Mouse (Mus musculus) limb, embryonic 11.5 days (tissue): ENCODE measurements around the gene Ddx56. TPM values are rescaled to one million over a fixed set of nuclear protein-coding genes. Genes with fewer than 3 reads are reported as not detected.

Experiments used
- ATAC-seq: fragments of 200-750 bp; cut with Nextera tagmentation; 2 replicates; pipeline ENCODE4 v1.8.0; 2017; ENCODE audit warnings: low read depth; ENCODE audit not compliant: insufficient number of reproducible peaks, low FRiP score, low TSS enrichment
- DNase-seq: peaks from one replicate; pipeline ENCODE4 v3.0.0-alpha.2; 2015; ENCODE audit warnings: low spot score
- H3K27ac ChIP-seq: fragments of 300-500 bp; sonication (generic); replicated peaks from 2 replicates; pipeline ENCODE4 v1.5.1; 2014; ENCODE audit warnings: low read depth, mild to moderate bottlenecking, low read length
- H3K27me3 ChIP-seq: fragments of 300-500 bp; sonication (generic); 2 replicates; pipeline ENCODE4 v1.6.1; 2014; ENCODE audit warnings: mild to moderate bottlenecking, low read length, mixed read lengths; ENCODE audit not compliant: control insufficient read depth, insufficient read depth
- H3K36me3 ChIP-seq: fragments of 300-500 bp; sonication (generic); 2 replicates; pipeline ENCODE4 v1.6.1; 2014; ENCODE audit warnings: mild to moderate bottlenecking, low read length, moderate library complexity, mixed read lengths; ENCODE audit not compliant: control insufficient read depth, insufficient read depth
- H3K4me1 ChIP-seq: fragments of 300-500 bp; sonication (generic); 2 replicates; pipeline ENCODE4 v1.6.1; 2014; ENCODE audit warnings: low read length, mixed read lengths; ENCODE audit not compliant: control insufficient read depth, insufficient read depth
- H3K4me2 ChIP-seq: fragments of 300-500 bp; sonication (generic); 2 replicates; pipeline ENCODE4 v1.6.1; 2014; ENCODE audit warnings: low read depth, mild to moderate bottlenecking, moderate library complexity; ENCODE audit not compliant: severe bottlenecking
- H3K4me3 ChIP-seq: fragments of 300-500 bp; sonication (generic); 2 replicates; pipeline ENCODE4 v1.5.1; 2014; ENCODE audit warnings: low read depth, low read length
- H3K9ac ChIP-seq: fragments of 300-500 bp; sonication (generic); 2 replicates; pipeline ENCODE4 v1.6.1; 2014; ENCODE audit warnings: mild to moderate bottlenecking, low read length
- H3K9me3 ChIP-seq: fragments of 300-500 bp; sonication (generic); 2 replicates; pipeline ENCODE4 v1.6.1; 2016; ENCODE audit warnings: low read length; ENCODE audit not compliant: control insufficient read depth
- WGBS: fragments of 180-500 bp; shearing (Covaris S2); extraction: QIAGEN DNeasy Blood & Tissue Kit; methylation state at CpG from one replicate; pipeline ENCODE4 v1.1.7; 2014; 5-methylcytosine and 5-hydroxymethylcytosine counted together
- polyA plus RNA-seq: library from polyadenylated mRNA; unstranded; fragments of >200 nt; fragmentation: Nextera tagmentation; extraction: Ambion mirVana; gene quantifications from 2 replicates; pipeline ENCODE4 v1.2.1, GENCODE M21; 2014

The Ddx56 gene
- polyA plus RNA-seq, 1 experiment from 2014 or later = 114 TPM

GRCm38 (mm10) chr11:6294632-6295031 is 27.1 kb upstream of the Ddx56 start:
- ATAC-seq = no peak
- no peak for DNase-seq
- Histone ChIP-seq H3K9me3 (no peaks in the 10 kb centered on the region), H3K4me1 (no peaks in the 10 kb centered on the region), H3K36me3 (peaks cover 9% of the 10 kb centered on the region; the same call in 1 of the 2 replicates), H3K9ac (no peak overlapping the region), H3K4me3 (no peak overlapping the region), H3K4me2 (no peak overlapping the region), H3K27ac (no peak overlapping the region), H3K27me3 (no peaks in the 10 kb centered on the region)
- WGBS = 92% methylated on average over 4 of the region's 4 CpGs

- no peaks in the 10 kb centered on the region for H3K27me3 ChIP-seq
- peaks cover 9% of the 10 kb centered on the region; the same call in 1 of the 2 replicates for H3K36me3 ChIP-seq
- H3K9ac ChIP-seq = no peak overlapping the region
- H3K4me2 ChIP-seq = no peak overlapping the region
- H3K9me3 ChIP-seq = no peaks in the 10 kb centered on the region
- no peak overlapping the region for H3K4me3 ChIP-seq
- WGBS = 95% methylated on average over 2 of the region's 2 CpGs
- ATAC-seq = no peak
- no peak for DNase-seq
- H3K27ac ChIP-seq = no peak overlapping the region
- H3K4me1 ChIP-seq = no peaks in the 10 kb centered on the region
Measured at GRCm38 (mm10) chr11:6293601-6294000, 26.0 kb upstream of the Ddx56 start.

- H3K36me3 ChIP-seq = peaks cover 5% of the 10 kb centered on the region; the same call in 1 of the 2 replicates
- no peaks in the 10 kb centered on the region for H3K4me1 ChIP-seq
- 97% methylated on average over 4 of the region's 4 CpGs for WGBS
- H3K4me3 ChIP-seq = no peak overlapping the region
- no peaks in the 10 kb centered on the region for H3K27me3 ChIP-seq
- no peaks in the 10 kb centered on the region for H3K9me3 ChIP-seq
- H3K9ac ChIP-seq = no peak overlapping the region
- H3K4me2 ChIP-seq = peak overlapping the region; percentile 59; the same call in 1 of the 2 replicates
- no peak for DNase-seq
- no peak overlapping the region for H3K27ac ChIP-seq
- ATAC-seq = no peak
Measured at GRCm38 (mm10) chr11:6292988-6293349, 25.4 kb upstream of the Ddx56 start.

GRCm38 (mm10) chr11:6292116-6292987 is 24.8 kb upstream of the Ddx56 start:
- Histone ChIP-seq H3K27ac (peak overlapping the region; percentile 9; the same call in 1 of the 2 replicates), H3K4me1 (no peaks in the 10 kb centered on the region), H3K9me3 (no peaks in the 10 kb centered on the region), H3K9ac (peak overlapping the region; percentile 49), H3K4me2 (peak overlapping the region; percentile 59), H3K36me3 (peaks cover 4% of the 10 kb centered on the region; the same call in 1 of the 2 replicates), H3K4me3 (peak overlapping the region; percentile 60), H3K27me3 (no peaks in the 10 kb centered on the region)
- peak; percentile 22 for ATAC-seq
- 19% methylated on average over 33 of the region's 33 CpGs for WGBS
- no peak for DNase-seq

- peak within 1 kb of the TSS; percentile 49 for H3K9ac ChIP-seq
- no peaks in the 10 kb centered on the region for H3K36me3 ChIP-seq
- peak within 1 kb of the TSS; percentile 9; the same call in 1 of the 2 replicates for H3K27ac ChIP-seq
- no peaks in the 10 kb centered on the region for H3K4me1 ChIP-seq
- ATAC-seq = peak; percentile 98
- H3K4me3 ChIP-seq = peak within 1 kb of the TSS; percentile 60
- peak within 1 kb of the TSS; percentile 59 for H3K4me2 ChIP-seq
- peak; percentile 98 for DNase-seq
- H3K9me3 ChIP-seq = no peaks in the 10 kb centered on the region
- H3K27me3 ChIP-seq = no peaks in the 10 kb centered on the region
- WGBS = under 1% methylated on average over 76 of the region's 77 CpGs
Measured at GRCm38 (mm10) chr11:6291401-6292115, 24.0 kb upstream of the Ddx56 start, which contains the start of gene Ogdh. Gene Ogdh (plus strand): TSS chr11:6291633.

GRCm38 (mm10) chr11:6290883-6291282 is 23.3 kb upstream of the Ddx56 start:
- 23% methylated on average over 3 of the region's 3 CpGs for WGBS
- Histone ChIP-seq H3K27ac (no peak overlapping the region), H3K4me1 (no peaks in the 10 kb centered on the region), H3K4me2 (peak overlapping the region; percentile 59), H3K4me3 (peak overlapping the region; percentile 60), H3K36me3 (no peaks in the 10 kb centered on the region), H3K9me3 (no peaks in the 10 kb centered on the region), H3K27me3 (no peaks in the 10 kb centered on the region), H3K9ac (peak overlapping the region; percentile 49; the same call in 1 of the 2 replicates)
- no peak for ATAC-seq
- DNase-seq = no peak

- Histone ChIP-seq H3K27me3 (no peaks in the 10 kb centered on the region), H3K36me3 (no peaks in the 10 kb centered on the region), H3K4me1 (no peaks in the 10 kb centered on the region), H3K9ac (no peak overlapping the region), H3K4me3 (no peak overlapping the region), H3K4me2 (no peak overlapping the region), H3K9me3 (no peaks in the 10 kb centered on the region), H3K27ac (no peak overlapping the region)
- DNase-seq (no peak), ATAC-seq (no peak)
- 94% methylated on average over 3 of the region's 3 CpGs for WGBS
Measured at GRCm38 (mm10) chr11:6290138-6290537, 22.6 kb upstream of the Ddx56 start.

GRCm38 (mm10) chr11:6282940-6283339 is 15.4 kb upstream of the Ddx56 start:
- Histone ChIP-seq H3K4me1 (no peaks in the 10 kb centered on the region), H3K9ac (no peak overlapping the region), H3K4me3 (no peak overlapping the region), H3K27me3 (no peaks in the 10 kb centered on the region), H3K27ac (no peak overlapping the region), H3K36me3 (no peaks in the 10 kb centered on the region), H3K4me2 (no peak overlapping the region), H3K9me3 (no peaks in the 10 kb centered on the region; the same call in 1 of the 2 replicates)
- no peak for DNase-seq
- WGBS = 79% methylated on average over 3 of the region's 3 CpGs
- ATAC-seq = no peak
